Mouse (Mus musculus): ENCODE results near the gene Sec23ip. TPM values are rescaled to one million over a fixed set of nuclear protein-coding genes. Genes with fewer than 3 reads are reported as not detected.
"Not testable (repeated sequence)": the region's sequence is repeated elsewhere in the genome, so short reads cannot be mapped to it uniquely, and the experiment has no call there.

Gene Sec23ip
- polyA plus RNA-seq (2014; fragmentation: Nextera tagmentation; extraction: Ambion mirVana) = 22.5 and 38.4 TPM in 2 replicates

- no peaks in the 10 kb centered on the region for H3K9me3 ChIP-seq (ENCODE audit: control insufficient read depth, low read length)
- H3K4me1 ChIP-seq (ENCODE audit: control insufficient read depth, insufficient read depth, low read length) = peaks cover 22% of the 10 kb centered on the region
- peak within 1 kb of the TSS; percentile 86 for H3K9ac ChIP-seq (ENCODE audit: low read depth, low read length)
- peak within 1 kb of the TSS; percentile 71 for H3K27ac ChIP-seq (ENCODE audit: low read depth, low read length)
- ATAC-seq (ENCODE audit: low FRiP score, low TSS enrichment) = peak; percentile 87
- peaks cover under 1% of the 10 kb centered on the region; the same call in 1 of the 2 replicates for H3K36me3 ChIP-seq (ENCODE audit: control insufficient read depth, insufficient read depth, low read length)
- no peaks in the 10 kb centered on the region for H3K27me3 ChIP-seq (ENCODE audit: control insufficient read depth, insufficient read depth, low read length)
- peak within 1 kb of the TSS; percentile 96 for H3K4me3 ChIP-seq (ENCODE audit: low read length)
- H3K4me2 ChIP-seq (replicated peaks; ENCODE audit: low read depth, low read length) = peak within 1 kb of the TSS; percentile 78
- WGBS = under 1% methylated on average over 55 of the region's 55 CpGs
Observed at GRCm38 (mm10) chr7:128744684-128745485, at the start of gene Sec23ip. Sec23ip (plus strand) TSS chr7:128744943.

- H3K27ac ChIP-seq (ENCODE audit: low read depth, low read length); H3K4me3 ChIP-seq (ENCODE audit: low read length); H3K4me1 ChIP-seq (ENCODE audit: control insufficient read depth, insufficient read depth, low read length); H3K27me3 ChIP-seq (ENCODE audit: control insufficient read depth, insufficient read depth, low read length); H3K4me2 ChIP-seq (replicated peaks; ENCODE audit: low read depth, low read length); ATAC-seq (ENCODE audit: low FRiP score, low TSS enrichment); H3K9me3 ChIP-seq (ENCODE audit: control insufficient read depth, low read length); H3K9ac ChIP-seq (ENCODE audit: low read depth, low read length): not testable (repeated sequence)
- peaks cover 62% of the 10 kb centered on the region for H3K36me3 ChIP-seq (ENCODE audit: control insufficient read depth, insufficient read depth, low read length)
- 89% methylated on average over 6 of the region's 6 CpGs for WGBS
Observed at GRCm38 (mm10) chr7:128699959-128700358, 44.8 kb upstream of the Sec23ip start.

GRCm38 (mm10) chr7:128705735-128706134 is 39.0 kb upstream of the Sec23ip start:
- WGBS = 21% methylated on average over 4 of the region's 4 CpGs
- no peak overlapping the region for H3K9ac ChIP-seq (ENCODE audit: low read depth, low read length)
- no peak overlapping the region for H3K27ac ChIP-seq (ENCODE audit: low read depth, low read length)
- no peak overlapping the region for H3K4me3 ChIP-seq (ENCODE audit: low read length)
- peak; percentile 82 for ATAC-seq (ENCODE audit: low FRiP score, low TSS enrichment)
- no peaks in the 10 kb centered on the region for H3K9me3 ChIP-seq (ENCODE audit: control insufficient read depth, low read length)
- no peaks in the 10 kb centered on the region for H3K27me3 ChIP-seq (ENCODE audit: control insufficient read depth, insufficient read depth, low read length)
- peaks cover 88% of the 10 kb centered on the region for H3K36me3 ChIP-seq (ENCODE audit: control insufficient read depth, insufficient read depth, low read length)
- H3K4me1 ChIP-seq (ENCODE audit: control insufficient read depth, insufficient read depth, low read length) = no peaks in the 10 kb centered on the region
- H3K4me2 ChIP-seq (replicated peaks; ENCODE audit: low read depth, low read length) = no peak overlapping the region

GRCm38 (mm10) chr7:128717991-128718390 is 26.8 kb upstream of the Sec23ip start:
- ATAC-seq (ENCODE audit: low FRiP score, low TSS enrichment) = no peak
- Histone ChIP-seq H3K9me3 (ENCODE audit: control insufficient read depth, low read length) (no peaks in the 10 kb centered on the region), H3K27ac (ENCODE audit: low read depth, low read length) (no peak overlapping the region), H3K4me2 (replicated peaks; ENCODE audit: low read depth, low read length) (no peak overlapping the region), H3K4me1 (ENCODE audit: control insufficient read depth, insufficient read depth, low read length) (no peaks in the 10 kb centered on the region), H3K9ac (ENCODE audit: low read depth, low read length) (no peak overlapping the region), H3K4me3 (ENCODE audit: low read length) (no peak overlapping the region), H3K27me3 (ENCODE audit: control insufficient read depth, insufficient read depth, low read length) (no peaks in the 10 kb centered on the region), H3K36me3 (ENCODE audit: control insufficient read depth, insufficient read depth, low read length) (peaks cover 85% of the 10 kb centered on the region)
- WGBS = 77% methylated on average over 4 of the region's 4 CpGs

- peak; percentile 85 for ATAC-seq (ENCODE audit: low FRiP score, low TSS enrichment)
- no peak overlapping the region for H3K4me2 ChIP-seq (replicated peaks; ENCODE audit: low read depth, low read length)
- 47% methylated on average over 4 of the region's 4 CpGs for WGBS
- no peak overlapping the region for H3K27ac ChIP-seq (ENCODE audit: low read depth, low read length)
- no peak overlapping the region for H3K4me3 ChIP-seq (ENCODE audit: low read length)
- no peaks in the 10 kb centered on the region for H3K27me3 ChIP-seq (ENCODE audit: control insufficient read depth, insufficient read depth, low read length)
- H3K9ac ChIP-seq (ENCODE audit: low read depth, low read length) = no peak overlapping the region
- no peaks in the 10 kb centered on the region for H3K4me1 ChIP-seq (ENCODE audit: control insufficient read depth, insufficient read depth, low read length)
- no peaks in the 10 kb centered on the region for H3K9me3 ChIP-seq (ENCODE audit: control insufficient read depth, low read length)
- peaks cover 28% of the 10 kb centered on the region for H3K36me3 ChIP-seq (ENCODE audit: control insufficient read depth, insufficient read depth, low read length)
Observed at GRCm38 (mm10) chr7:128724761-128725160, 20.0 kb upstream of the Sec23ip start.

- Histone ChIP-seq H3K27ac (ENCODE audit: low read depth, low read length) (no peak overlapping the region), H3K9ac (ENCODE audit: low read depth, low read length) (no peak overlapping the region)
- 85% methylated on average over 9 of the region's 9 CpGs for WGBS
Observed at GRCm38 (mm10) chr7:128725189-128725588, 19.6 kb upstream of the Sec23ip start.

GRCm38 (mm10) chr7:128726999-128727398 is 17.7 kb upstream of the Sec23ip start:
- 71% methylated on average over 10 of the region's 10 CpGs for WGBS

More at GRCm38 (mm10) chr7:128725189-128725588, 19.6 kb upstream of the Sec23ip start:
- Histone ChIP-seq H3K27me3 (ENCODE audit: control insufficient read depth, insufficient read depth, low read length) (no peaks in the 10 kb centered on the region), H3K36me3 (ENCODE audit: control insufficient read depth, insufficient read depth, low read length) (peaks cover 25% of the 10 kb centered on the region; the same call in 1 of the 2 replicates), H3K4me2 (replicated peaks; ENCODE audit: low read depth, low read length) (no peak overlapping the region), H3K4me1 (ENCODE audit: control insufficient read depth, insufficient read depth, low read length) (no peaks in the 10 kb centered on the region), H3K4me3 (ENCODE audit: low read length) (no peak overlapping the region), H3K9me3 (ENCODE audit: control insufficient read depth, low read length) (no peaks in the 10 kb centered on the region)
- ATAC-seq (ENCODE audit: low FRiP score, low TSS enrichment) = 0 out of 2 replicates have a peak, but pooled peaks have one; percentile 24

GRCm38 (mm10) chr7:128727701-128728100 is 17.0 kb upstream of the Sec23ip start:
- no peak overlapping the region for H3K27ac ChIP-seq (ENCODE audit: low read depth, low read length)
- no peaks in the 10 kb centered on the region for H3K4me1 ChIP-seq (ENCODE audit: control insufficient read depth, insufficient read depth, low read length)
- H3K27me3 ChIP-seq (ENCODE audit: control insufficient read depth, insufficient read depth, low read length) = no peaks in the 10 kb centered on the region
- H3K9me3 ChIP-seq (ENCODE audit: control insufficient read depth, low read length) = no peaks in the 10 kb centered on the region
- peaks cover 7% of the 10 kb centered on the region; the same call in 1 of the 2 replicates for H3K36me3 ChIP-seq (ENCODE audit: control insufficient read depth, insufficient read depth, low read length)
- no peak overlapping the region for H3K9ac ChIP-seq (ENCODE audit: low read depth, low read length)
- H3K4me2 ChIP-seq (replicated peaks; ENCODE audit: low read depth, low read length) = no peak overlapping the region
- ATAC-seq (ENCODE audit: low FRiP score, low TSS enrichment) = no peak
- WGBS = 62% methylated on average over 5 of the region's 5 CpGs
- H3K4me3 ChIP-seq (ENCODE audit: low read length) = no peak overlapping the region

More at GRCm38 (mm10) chr7:128726999-128727398, 17.7 kb upstream of the Sec23ip start:
- H3K4me3 ChIP-seq (ENCODE audit: low read length) = no peak overlapping the region
- no peak overlapping the region for H3K4me2 ChIP-seq (replicated peaks; ENCODE audit: low read depth, low read length)
- H3K9ac ChIP-seq (ENCODE audit: low read depth, low read length) = no peak overlapping the region
- no peaks in the 10 kb centered on the region for H3K4me1 ChIP-seq (ENCODE audit: control insufficient read depth, insufficient read depth, low read length)
- H3K27ac ChIP-seq (ENCODE audit: low read depth, low read length) = no peak overlapping the region
- ATAC-seq (ENCODE audit: low FRiP score, low TSS enrichment) = no peak
- peaks cover 14% of the 10 kb centered on the region; the same call in 1 of the 2 replicates for H3K36me3 ChIP-seq (ENCODE audit: control insufficient read depth, insufficient read depth, low read length)
- no peaks in the 10 kb centered on the region for H3K9me3 ChIP-seq (ENCODE audit: control insufficient read depth, low read length)
- H3K27me3 ChIP-seq (ENCODE audit: control insufficient read depth, insufficient read depth, low read length) = no peaks in the 10 kb centered on the region

GRCm38 (mm10) chr7:128728738-128729137 is 16.0 kb upstream of the Sec23ip start:
- WGBS = 70% methylated on average over 10 of the region's 10 CpGs
- no peak overlapping the region for H3K27ac ChIP-seq (ENCODE audit: low read depth, low read length)
- H3K4me1 ChIP-seq (ENCODE audit: control insufficient read depth, insufficient read depth, low read length) = no peaks in the 10 kb centered on the region
- H3K9me3 ChIP-seq (ENCODE audit: control insufficient read depth, low read length) = no peaks in the 10 kb centered on the region
- no peak overlapping the region for H3K9ac ChIP-seq (ENCODE audit: low read depth, low read length)
- no peak overlapping the region for H3K4me3 ChIP-seq (ENCODE audit: low read length)
- H3K4me2 ChIP-seq (replicated peaks; ENCODE audit: low read depth, low read length) = no peak overlapping the region
- H3K27me3 ChIP-seq (ENCODE audit: control insufficient read depth, insufficient read depth, low read length) = no peaks in the 10 kb centered on the region
- ATAC-seq (ENCODE audit: low FRiP score, low TSS enrichment) = peak; percentile 25; the same call in 1 of the 2 replicates
- H3K36me3 ChIP-seq (ENCODE audit: control insufficient read depth, insufficient read depth, low read length) = no peaks in the 10 kb centered on the region
